In the genomic region with DNA sequence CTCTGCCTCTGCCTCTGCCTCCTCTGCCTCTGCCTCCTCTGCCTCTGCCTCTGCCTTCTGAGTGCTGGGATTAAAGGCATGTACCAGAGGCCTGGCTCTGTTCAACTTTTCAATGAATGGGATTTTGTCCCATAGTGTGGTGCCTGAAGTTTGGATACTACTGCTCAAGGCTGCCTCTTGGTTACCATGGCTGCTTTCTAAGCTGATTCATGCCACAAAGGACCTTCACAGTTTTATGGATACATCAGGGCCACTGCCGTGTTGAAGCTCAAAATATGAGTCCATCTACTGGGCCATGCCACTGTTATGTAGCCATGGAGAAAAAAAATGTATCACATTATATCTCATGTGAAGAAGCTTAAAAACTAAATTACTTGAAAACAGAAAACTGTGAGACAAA, we compare ENCODE assay signal across 16 mouse cellular contexts. TPM values are rescaled to one million over a fixed set of nuclear protein-coding genes. Genes with fewer than 3 reads are reported as not detected.
DNase-seq lines count a peak whose midpoint lies in the region.
"Had no signal": no experiment of that assay in that cellular context is flagged by ENCODE, and none has a peak within 500 bp of the region (broad histone marks: within the 10 kb centered on the region; RNA-seq: fewer than 3 reads in every experiment).

No protein-coding gene starts in this region.

- peak; percentile 23 to 71 for DNase-seq in adrenal gland, adult (ENCODE audit: inconsistent age in 2 of 2, low spot score in 1 of 2)
- no peak for DNase-seq in adrenal gland, adult 18-20 months (ENCODE audit: low spot score in 2 of 2)
- peak; percentile 46 for DNase-seq in adrenal gland, adult 8-10 months
- DNase-seq in adrenal gland, postnatal 4 days (ENCODE audit: low spot score in 2 of 2): no peak
- DNase-seq in testis, postnatal 10 days (ENCODE audit: low spot score): peak; percentile 5
- no peak for DNase-seq in testis, postnatal 14 days (ENCODE audit: low spot score)
- DNase-seq: B cell, adult 2 months; cerebellum, adult 11 months; cerebellum, adult 18-20 months; cerebellum, adult 8-10 months; cerebellum, adult 9-11 months; cerebellum, postnatal 25 days; forebrain, postnatal 0 days had no signal

RNA-seq across cellular contexts. Expression of gene Sept14, which starts 6.6 kb away (rescaled TPM):
- total RNA-seq in adrenal gland, adult 18-20 months (2021): under 1 TPM; 0.23 to 0.58 TPM
- total RNA-seq in adrenal gland, adult 8-10 months (2022): not detected
- not detected for total RNA-seq in adrenal gland, postnatal 4 days (2021)
- total RNA-seq: CH12.LX; forebrain, postnatal 0 days; G1E; gastrocnemius, adult 18-20 months had no signal

RNA-seq across cellular contexts. Expression of gene Mrps17, which starts 13.6 kb away (rescaled TPM):
- total RNA-seq in adrenal gland, adult 18-20 months (2021): 10 to 100 TPM; 81.0 to 89.6 TPM
- 100 to 1,000 TPM in 1 of 4 experiments, 10 to 100 TPM in 3; 88.6 to 111 (median 90.3) TPM for total RNA-seq in adrenal gland, adult 8-10 months (2022)
- total RNA-seq in adrenal gland, postnatal 4 days (2021): 100 to 1,000 TPM in 1 of 2 experiments, 10 to 100 TPM in 1; 95.6 to 111 TPM

RNA-seq across cellular contexts. Expression of gene Nipsnap2, which starts 23.2 kb away (rescaled TPM):
- total RNA-seq in adrenal gland, adult 18-20 months (2021): 100 to 1,000 TPM; 116 to 137 TPM
- total RNA-seq in adrenal gland, adult 8-10 months (2022): 100 to 1,000 TPM; 133 to 158 (median 149) TPM
- 100 to 1,000 TPM; 142 to 143 TPM for total RNA-seq in adrenal gland, postnatal 4 days (2021)

RNA-seq across cellular contexts. Expression of gene Zfp11, which starts 31.8 kb away (rescaled TPM):
- total RNA-seq in adrenal gland, adult 18-20 months (2021): 1 to 10 TPM; 2.3 to 2.8 TPM
- total RNA-seq in adrenal gland, adult 8-10 months (2022): 1 to 10 TPM; 3.4 to 5.2 (median 4.1) TPM
- 1 to 10 TPM; 5.9 to 6.0 TPM for total RNA-seq in adrenal gland, postnatal 4 days (2021)
- total RNA-seq: CH12.LX had no signal

Comparison
In these comparisons a context has a peak if more than half of its experiments do, and no peak if none do; other contexts are left out.
1. DNase-seq: peak in adrenal gland, adult (2 of 2), adrenal gland, adult 8-10 months (single experiment) and testis, postnatal 10 days (single experiment); none in adrenal gland, adult 18-20 months (0 of 2), adrenal gland, postnatal 4 days (0 of 2) and testis, postnatal 14 days (single experiment).